Mouse (Mus musculus): Measurements from ENCODE around the gene Neu1.
"Not testable (repeated sequence)": the region's sequence is repeated elsewhere in the genome, so short reads cannot be mapped to it uniquely, and the experiment has no call there.

The Neu1 gene

DNA sequence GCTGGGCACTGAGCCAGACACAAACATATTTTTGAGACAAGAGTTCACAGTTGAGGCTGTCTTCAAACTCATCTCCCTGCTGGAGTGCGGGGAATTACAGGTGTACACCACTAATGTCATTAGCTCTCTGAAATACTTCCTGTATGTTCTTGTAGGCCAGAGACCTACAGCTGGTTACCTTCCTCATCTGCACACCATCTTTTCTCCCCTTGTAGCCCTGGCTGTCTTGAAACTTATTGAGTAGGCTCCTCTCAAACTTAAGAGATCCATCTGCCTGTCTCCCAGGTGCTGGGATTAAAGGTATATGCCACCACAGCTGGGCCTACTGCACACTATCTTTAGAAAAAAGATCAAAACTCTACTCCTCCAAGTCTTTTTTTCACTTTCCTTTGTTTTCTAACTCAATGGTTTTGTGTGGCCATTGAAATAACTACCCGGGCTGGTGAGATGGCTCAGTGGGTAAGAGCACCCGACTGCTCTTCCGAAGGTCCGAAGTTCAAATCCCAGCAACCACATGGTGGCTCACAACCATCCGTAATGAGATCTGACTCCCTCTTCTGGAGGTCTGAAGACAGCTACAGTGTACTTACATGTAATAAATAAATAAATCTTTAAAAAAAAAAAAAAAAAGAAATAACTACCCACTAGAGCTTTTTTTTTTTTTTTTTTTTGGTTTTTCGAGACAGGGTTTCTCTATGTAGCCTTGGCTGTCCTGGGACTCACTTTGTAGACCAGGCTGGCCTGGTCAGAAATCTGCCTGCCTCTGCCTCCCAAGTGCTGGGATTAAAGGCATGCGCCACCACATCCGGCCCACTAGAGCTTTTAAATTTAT is 17.9 kb downstream of the Neu1 start:
- DNase-seq, result not testable (repeated sequence)

DNA sequence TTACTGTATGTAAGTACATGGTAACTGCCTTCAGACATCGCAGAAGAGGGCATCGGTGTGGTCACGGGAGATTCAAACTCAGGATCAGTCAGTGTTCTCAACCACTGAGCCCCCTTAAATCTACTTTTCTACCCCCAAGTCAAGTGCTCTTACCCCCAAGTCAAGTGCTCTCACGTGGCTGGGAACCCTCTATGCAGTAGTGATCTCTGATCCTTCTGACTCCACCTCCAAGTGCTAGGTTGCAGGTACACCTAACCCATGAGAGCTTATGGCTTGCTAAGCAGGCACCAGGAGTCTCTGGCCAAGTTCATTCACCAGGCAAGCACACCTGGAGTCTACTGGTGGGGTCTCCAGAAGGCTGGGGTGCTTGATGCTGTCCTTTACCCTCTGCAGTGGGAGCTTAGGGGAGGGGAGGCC is 18.5 kb downstream of the Neu1 start:
- no peak for DNase-seq

DNA sequence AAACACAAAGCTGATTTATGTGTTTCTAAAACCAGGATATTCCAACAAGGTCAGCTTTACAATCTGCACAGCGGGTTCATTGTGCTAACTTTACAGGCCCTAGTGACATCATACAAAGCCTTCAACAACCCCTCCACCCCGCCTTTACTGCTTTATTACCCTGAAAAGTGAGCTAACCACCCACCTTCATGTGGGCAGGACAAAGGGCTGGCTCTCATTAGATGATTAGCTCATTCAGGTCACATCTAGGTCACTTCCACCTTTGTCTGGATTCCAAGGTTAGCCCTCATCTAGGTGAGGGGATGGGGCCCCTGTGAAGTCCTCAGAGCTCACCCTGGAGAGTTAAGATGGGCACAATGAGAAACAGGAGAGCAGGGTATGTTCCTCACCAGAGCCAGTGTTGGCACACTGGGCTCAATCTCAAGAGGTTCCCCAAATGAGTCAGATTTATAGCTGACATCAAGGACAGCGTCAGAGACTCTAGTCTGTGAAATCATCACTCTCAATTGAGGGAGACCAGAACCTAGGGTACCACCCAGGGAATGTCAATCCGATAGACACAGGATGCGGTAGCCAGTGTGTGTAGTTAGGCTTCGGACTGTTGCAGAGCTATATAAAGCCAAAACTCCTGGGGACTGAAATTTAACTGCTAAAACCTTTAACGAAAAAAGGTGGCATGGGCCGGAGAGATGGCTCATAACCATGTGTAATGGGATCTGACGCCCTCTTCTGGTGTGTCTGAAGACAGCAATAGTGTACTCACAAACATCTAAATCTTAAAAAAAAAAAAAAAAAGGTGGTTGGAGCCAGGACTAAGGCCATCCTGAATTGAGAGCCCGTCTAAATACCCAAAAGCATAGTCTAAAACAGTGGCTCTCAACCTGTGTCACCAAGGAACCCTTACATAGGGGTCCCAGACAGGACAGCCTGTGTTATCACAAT is 19.7 kb downstream of the Neu1 start:
- no peak for DNase-seq

DNA sequence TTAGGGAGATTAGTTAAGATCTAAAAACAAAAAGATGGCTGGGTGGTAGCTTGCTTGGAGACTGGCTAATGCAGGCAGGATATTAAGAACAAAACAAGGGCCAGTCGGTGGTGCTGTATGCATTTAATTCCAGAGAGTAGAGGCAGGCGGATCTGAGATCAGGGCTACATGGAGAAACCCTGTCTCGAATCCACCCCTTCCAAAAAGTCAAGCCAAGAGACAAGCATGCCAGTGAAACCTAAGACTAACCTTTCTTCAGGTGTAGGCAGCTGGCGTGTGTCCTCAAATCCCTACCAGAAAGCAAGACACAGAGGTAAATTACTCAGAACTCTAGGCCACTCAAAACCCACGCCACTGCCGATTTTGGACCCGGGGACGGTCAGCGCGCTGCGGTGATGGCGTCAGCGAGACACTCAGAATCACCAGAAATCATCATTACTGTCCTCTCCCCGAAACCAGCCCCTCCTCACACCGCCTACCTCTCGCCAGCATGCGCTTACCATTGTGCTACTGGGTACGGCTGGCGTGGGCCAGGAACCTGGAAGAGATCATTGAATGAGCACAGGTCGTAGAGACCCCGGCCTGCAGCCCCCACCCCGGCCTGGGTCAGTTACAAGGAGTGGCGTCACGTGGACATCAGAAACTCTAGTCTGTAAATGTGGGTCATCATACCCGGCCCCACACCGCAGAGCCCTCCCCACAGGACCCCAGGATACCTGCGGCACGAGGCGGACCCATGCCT is 20.8 kb downstream of the Neu1 start:
- peak in 1 of 2 experiments; percentile 74 for DNase-seq

DNA sequence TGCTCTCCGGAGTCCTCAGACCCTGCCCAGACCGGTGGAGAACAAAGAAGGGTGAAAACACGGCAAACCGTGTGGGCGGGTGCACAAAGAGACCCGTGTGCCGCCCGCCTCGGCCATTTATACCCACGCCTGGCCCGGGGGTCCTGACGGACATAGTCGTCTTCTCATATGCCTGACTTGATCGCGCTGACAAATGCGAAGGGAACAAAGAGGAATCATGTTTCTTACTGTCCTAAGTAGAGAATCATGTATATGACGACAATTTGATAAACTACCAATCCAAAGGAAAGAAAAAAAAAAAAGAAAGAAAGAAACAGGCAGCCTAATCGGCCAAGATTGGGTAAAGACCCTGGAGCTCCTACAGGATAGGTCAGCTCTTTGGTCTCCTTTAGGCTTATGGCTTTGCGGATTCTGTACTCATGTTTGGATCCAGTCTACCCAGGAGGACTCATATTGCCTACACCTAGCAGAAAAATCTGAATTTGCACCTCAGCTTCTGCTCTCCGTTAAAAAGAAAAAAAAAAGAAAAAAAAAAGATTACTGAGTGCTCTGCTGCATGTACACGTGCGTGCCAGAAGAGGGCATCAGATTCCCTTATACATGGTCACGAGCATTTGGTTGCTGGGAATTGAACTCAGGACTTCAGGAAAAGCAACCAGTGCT is 21.5 kb downstream of the Neu1 start:
- peak in 1 of 2 experiments; percentile 79 for DNase-seq

DNA sequence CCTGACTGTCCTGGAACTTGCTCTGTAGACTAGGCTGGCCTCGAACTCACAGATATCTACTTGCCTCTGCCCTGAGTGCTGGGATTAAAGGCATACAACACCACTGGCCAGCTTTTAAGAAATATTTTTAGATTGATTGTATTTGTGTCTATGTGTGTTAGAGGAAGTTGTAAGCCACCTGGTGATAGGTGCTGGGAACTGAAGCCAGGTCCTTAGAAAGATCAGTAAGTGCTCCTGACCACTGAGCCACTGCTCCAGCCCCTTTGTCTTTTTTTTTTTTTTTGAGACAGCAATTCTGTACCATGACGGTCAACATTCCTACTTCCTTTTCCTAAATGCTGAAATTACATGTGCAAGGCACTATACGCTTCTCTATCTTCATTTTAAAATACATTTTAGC is 22.2 kb downstream of the Neu1 start:
- DNase-seq, result no peak

DNA sequence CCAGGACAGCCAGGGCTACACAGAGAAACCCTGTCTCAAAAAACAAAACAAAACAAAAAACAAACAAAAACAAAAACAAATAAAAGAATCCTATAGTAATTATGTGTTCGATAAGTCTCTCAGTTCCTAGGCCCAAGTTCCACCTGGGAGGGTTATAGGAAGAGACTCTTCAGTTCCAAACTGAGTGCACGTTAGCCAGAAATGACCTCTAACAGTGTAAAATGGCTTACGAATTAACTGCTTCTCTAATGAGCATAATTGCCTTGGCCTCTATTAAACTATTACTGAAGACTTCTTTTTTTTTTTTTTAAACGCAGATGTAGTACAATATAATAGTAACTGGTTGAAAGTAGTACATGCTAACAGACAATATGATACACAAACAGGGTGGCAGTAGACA is 22.9 kb downstream of the Neu1 start:
- no peak for DNase-seq

DNA sequence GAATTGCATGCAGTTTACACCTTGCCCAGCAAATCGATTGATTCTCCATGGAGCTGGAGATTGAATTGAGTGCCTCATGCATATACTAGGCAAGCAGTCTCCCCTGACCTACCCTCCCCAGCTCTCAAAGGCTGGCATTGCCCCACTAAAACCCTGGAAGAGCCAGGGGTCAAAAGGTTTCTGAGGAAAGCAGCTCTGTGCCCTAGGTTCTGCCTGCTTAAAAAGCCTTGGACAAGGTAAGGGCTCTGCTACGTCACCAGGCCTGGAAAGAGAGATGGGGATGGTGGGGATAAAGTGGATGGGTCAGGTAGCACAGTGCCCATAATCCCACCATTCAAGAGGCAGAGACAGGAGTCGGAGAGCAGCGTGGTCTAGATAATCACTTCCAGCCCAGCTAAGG is 23.8 kb downstream of the Neu1 start:
- no peak for DNase-seq

DNA sequence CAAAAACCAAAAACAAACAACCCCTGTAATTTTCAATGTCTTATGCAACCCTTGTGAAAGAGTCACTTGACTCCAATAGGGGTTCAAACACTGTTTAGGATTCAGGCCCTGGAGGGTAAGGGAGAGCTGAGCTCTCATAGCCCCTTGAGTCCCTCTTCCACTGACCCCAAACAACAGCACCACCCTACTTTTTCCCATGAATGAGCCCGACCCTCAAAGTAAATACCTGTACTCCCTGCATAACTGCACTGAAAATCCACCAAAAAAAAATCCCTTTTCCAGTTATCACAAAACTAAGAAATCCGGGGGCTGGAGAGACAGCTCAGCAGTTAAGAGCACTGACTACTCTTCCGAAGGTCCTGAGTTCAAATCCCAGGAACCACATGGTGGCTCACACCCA is 24.8 kb downstream of the Neu1 start:
- DNase-seq, result no peak

DNA sequence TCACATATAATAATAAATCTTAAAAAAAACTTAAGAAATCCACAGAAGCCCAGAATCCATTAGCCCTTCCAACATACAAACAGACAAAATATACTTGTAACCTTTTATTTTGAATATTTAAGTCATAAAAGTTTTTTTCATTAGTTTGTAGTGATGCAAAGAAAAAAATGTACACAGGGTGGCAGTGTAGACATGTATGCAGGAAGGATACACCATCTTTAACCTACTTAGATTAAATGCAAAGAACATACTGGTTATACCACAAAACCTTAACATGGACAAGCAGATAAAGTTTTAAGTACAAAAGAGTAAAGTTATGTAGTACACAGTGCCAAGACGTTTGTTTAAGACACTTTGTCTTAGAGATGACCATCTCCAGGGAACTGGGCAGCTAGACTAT is 25.3 kb downstream of the Neu1 start:
- no peak for DNase-seq

DNA sequence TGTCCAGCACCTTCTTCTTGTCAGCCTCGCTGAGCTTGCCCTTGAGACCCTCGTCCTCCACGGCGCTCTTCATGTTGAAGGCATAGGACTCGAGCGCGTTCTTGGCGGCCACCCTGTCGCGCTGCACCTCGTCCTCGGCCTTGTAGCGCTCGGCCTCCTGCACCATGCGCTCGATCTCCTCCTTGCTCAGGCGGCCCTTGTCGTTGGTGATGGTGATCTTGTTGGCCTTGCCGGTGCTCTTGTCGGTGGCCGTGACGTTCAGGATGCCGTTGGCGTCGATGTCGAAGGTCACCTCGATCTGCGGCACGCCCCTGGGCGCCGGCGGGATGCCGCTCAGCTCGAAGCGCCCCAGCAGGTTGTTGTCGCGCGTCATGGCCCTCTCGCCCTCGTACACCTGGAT is 26.2 kb downstream of the Neu1 start:
- DNase-seq, result not testable (repeated sequence)

DNA sequence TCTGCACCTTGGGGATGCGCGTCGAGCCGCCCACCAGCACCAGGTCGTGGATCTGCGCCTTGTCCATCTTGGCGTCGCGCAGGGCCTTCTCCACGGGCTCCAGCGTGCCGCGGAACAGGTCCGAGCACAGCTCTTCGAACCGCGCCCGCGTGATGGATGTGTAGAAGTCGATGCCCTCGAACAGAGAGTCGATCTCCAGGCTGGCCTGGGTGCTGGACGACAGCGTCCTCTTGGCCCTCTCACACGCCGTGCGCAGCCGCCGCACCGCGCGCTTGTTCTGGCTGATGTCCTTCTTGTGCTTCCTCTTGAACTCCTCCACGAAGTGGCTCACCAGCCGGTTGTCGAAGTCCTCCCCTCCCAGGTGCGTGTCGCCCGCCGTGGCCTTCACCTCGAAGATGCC is 26.9 kb downstream of the Neu1 start:
- DNase-seq, result not testable (repeated sequence)

DNA sequence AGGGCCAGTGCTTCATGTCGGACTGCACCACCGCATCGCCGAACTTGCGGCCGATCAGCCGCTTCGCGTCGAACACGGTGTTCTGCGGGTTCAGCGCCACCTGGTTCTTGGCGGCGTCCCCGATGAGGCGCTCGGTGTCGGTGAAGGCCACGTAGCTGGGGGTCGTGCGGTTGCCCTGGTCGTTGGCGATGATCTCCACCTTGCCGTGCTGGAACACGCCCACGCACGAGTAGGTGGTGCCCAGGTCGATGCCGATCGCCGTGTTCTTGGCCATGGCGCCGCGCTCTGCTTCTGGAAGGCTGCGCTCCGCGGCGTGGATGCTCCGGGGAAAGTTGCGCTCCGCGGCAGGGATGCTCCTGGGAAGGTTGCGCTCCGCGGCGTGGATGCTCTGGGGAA is 27.7 kb downstream of the Neu1 start:
- not testable (repeated sequence) for DNase-seq

DNA sequence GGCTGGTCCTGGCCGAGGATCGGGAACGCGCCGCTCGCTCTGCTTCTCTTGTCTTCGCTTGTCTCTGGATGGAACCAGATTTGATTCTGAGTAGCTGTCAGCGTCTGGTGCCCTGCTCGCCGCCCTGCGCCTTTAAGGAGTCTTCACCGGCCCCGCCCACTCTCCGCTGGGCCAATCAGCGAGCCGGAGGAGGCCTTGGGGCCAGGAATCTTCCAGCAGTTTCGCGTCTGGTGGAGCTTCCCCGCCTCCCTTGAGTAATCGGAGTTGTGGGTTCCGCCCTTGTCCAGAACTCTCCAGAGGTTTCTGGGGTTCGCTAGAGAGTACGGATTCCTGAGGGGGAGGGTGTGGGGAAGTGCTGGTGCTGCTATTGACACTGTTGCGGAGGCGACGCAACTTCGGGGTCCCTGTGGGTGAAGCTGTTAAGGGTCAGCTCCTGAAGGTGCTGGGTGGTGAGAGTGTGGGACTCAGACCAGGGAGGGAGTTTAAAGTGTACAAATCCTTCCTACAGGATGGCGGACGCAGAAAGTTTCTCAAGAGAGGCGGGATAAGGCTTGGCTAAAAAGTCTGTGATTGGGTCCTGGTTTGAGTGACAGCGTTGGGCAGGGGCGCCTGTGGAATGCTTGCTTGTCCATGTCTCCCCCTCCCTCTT is 28.2 kb downstream of the Neu1 start, which contains the start of gene Hspa1b:
Gene Hspa1b, minus strand, starts transcription at position 109 of the 649 bp plus-strand sequence.
- DNase-seq, result peak; percentile 79 to 80

DNA sequence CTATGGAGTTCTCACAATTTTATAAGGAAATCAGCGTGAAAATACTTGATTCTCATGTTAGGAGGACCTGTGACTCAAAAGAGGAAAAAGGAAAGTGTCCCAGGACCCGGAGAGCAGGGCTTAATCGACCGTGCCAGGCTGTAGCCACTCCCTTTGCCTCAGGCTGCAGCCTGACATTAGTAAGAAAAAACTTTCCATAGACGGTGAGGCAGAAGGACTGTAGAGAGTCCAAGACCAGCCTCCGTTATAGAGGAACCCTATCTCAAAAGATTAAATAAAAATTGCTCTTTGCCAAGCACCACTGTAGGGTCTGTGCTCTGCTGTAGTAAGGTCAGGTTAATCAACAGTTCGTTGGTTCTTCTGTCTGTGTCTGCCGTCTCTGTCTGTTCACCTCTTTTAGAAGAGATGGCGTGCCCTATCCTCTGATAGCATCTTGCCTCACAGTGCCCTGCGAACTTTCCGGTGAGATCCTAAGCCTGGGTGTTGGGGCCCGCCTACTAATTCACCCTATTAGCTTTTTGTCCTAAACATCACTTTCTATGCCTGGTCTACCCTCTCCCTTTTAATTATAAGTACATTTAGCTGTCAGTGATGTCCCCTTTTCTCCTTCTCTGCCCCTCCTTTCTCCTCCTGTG is 28.9 kb downstream of the Neu1 start:
- DNase-seq, result no peak

DNA sequence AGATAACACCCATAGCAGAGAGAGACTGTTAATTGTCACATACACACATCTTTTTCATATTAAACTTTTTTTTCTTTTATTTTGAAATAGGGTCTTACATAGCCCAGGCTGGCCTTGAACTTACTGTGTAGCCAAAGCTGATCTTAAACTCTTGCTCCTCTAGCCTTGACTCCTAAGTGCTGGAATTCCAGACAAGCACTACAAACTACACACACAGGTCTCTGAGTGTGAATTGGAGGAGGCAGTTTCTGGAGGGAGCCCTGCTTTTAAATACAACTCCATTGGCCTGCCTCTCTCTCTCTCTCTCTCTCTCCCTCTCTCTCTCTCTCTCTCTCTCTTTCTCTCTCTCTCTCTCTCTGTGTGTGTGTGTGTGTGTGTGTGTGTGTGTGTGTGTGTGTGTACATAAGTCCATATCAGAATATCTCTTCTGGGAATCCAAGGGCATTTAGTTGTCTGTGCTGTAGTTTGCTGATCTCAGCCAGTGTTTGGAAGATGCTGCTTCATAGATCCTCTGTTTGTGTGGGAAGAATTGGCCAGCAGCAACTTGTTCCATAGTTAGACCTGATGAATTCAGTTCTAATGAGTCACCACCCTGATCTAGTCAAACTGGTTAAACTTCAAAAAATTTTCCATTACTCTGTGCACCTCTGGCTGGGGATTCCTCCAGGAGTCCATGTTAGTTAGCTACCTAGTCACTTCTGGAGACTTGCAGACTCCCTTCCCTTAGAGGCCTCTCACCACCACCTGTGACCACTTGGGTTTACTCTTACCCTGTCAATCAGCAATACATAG is 29.8 kb downstream of the Neu1 start:
- DNase-seq, result no peak

DNA sequence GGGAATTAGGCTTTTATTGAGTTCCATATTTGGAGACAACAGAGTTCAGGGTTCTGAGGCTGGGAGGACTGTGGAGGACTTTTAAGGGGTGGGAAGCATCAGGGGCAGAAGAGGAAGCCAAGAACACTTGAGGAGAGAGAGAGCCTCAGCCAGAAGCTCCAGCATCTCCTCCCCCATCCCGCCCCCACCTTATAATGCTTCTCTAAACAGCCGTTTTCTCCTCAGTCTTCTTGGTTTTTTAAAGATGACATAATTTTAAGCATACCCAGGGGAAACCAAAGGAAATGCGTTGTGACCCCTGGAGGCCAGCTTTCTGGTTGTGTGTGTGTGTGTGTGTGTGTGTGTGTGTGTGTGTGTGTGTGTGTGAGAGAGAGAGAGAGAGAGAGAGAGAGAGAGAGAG is 31.1 kb downstream of the Neu1 start:
- no peak for DNase-seq

DNA sequence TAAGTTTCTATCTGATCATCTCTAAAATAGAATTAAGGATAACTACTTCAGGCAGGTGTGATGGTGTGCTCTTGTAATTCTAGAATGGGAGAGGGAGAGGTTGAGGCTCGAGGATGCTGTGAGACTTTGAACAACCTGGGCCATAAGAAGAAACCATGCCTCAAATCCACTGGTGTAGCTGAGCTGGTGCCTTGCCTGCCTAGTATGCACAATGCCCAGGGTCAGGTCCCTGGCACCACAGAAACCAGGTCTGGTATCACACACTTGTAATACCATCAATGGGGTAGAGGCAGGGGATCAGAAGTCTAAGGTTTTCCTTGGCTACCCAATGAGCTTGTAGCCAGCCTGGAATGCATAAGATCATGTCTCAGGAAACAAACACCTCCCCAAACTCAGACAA is 31.8 kb downstream of the Neu1 start:
- no peak for DNase-seq

DNA sequence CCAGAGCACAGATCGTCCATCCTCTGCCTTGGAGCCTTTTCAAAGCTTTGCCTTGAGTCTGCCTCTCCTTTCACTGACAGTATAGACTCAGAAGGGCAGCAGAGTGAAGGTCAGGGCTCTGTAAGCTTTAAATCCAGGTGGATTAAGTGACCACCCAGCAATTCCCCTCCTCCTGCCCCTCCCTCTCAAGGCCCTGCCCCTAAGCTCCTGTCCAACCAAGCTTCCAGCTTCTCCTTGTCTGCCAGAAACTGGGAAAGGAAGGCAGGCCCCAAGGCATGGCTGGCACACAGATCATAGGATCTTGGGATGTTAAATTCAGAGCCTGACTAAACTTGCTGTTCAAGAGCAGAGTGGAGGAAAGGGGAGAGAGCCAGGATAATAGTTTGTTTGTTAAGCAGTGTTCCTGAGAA is 33.6 kb downstream of the Neu1 start:
- no peak for DNase-seq

DNA sequence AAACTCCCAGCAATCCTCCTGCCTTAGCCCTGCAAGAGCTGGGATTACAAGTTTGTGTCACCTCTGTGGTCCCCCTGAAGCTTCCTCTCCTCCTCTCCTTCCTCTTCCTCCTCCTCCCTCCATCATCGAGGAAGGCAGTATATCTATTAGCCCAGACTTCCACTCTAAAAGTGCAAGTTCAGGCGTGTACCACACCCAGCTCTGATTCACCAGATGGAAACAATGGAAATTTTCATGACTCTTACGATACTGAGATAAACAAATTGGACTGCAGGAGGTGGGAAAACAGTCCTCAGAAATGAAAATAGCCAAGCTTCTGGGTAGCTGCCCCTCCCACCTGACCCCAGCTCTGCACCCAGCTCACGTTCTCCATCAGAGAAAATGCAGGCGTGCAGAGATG is 34.6 kb downstream of the Neu1 start:
- no peak for DNase-seq

DNA sequence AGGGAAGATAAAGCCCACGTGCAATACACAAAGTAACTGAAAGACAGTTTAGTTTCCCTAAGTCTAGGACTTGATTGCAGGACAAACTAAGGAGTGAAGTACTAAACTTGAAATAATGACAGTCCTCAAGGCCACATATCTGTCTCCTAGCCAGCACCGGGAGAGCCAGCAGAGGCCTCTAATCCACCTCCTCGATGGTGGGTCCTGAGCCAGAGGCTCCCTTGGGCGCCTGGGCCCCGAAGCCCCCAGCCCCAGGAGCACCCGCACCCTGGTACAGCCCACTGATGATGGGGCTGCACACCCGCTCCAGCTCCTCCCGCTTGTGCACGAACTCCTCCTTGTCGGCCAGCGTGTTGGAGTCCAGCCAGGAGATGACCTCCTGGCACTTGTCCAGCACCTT is 38.8 kb downstream of the Neu1 start, which contains the start of gene Gm20481:
Gene Gm20481, plus strand, starts transcription at position 91 of the 400 bp plus-strand sequence.
- not testable (repeated sequence) for DNase-seq
